Mouse (Mus musculus): Measurements from ENCODE around the gene Btbd35f25.
"Not testable (repeated sequence)": the region's sequence is repeated elsewhere in the genome, so short reads cannot be mapped to it uniquely, and the experiment has no call there.

Gene Btbd35f25

DNA sequence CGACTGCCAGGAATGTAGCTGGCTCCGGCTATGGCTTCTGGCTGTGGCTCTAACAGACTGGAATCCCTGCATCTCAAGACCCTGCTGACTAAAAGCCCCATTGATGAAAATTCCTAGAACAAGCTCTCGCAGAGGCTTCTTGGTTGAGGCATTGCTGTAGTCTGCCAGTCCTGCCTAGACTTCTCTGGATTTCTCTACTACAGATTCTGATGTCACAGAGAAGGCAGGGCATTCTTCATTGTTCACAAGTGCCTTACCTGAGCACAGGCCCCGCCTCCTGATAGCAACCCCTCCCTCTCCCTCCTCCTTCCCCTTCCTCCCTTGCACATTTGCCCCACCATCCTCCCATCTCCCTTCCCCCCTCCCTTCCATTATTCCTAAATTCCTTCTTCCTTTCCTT, at the start of gene Btbd35f25:
Gene Btbd35f25 (minus strand): TSS at position 101 of the 400 bp plus-strand sequence.
- not testable (repeated sequence) for DNase-seq

GRCm38 (mm10) chrX:31766255-31766654, 49.3 kb upstream of the Btbd35f25 start:
- DNase-seq: no peak

DNA sequence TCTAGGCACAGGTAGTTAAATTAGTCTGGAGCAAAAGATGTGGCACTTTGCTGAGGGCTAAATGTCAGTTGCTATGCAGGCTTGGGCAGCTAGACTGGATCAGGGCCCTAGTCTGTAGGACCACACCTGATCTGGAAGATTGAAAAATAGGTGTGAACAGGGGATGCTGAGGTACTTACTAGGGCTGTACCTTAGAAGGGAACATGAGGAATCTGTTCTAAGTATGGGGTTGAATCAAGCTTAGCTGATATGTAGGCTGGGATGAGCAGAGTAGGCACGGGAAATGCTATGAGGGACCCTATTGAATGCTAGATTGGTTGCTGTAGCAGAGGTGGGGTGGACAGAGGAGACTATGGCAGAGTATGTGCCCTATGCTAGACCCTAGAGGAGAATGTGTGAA, 47.0 kb upstream of the Btbd35f25 start:
- DNase-seq: no peak

DNA sequence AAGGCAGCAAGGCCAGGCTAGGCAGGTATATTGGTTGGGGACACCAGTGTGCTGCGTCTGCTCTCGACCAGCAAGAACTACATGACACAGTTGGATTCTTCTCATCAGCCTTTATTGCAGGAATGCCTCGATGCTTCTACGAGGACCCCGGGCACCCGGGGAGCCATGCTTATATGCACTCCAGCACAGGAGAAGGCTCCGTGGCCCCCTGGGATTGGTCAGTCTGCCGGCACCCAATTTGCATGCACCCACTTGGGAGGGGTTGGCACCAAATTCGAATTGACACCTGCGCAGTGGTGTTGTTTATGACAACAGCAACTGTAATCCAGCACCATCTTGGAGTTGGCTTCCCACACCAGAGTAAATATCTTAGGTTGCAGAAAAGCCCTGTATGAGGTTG, 28.1 kb upstream of the Btbd35f25 start:
- no peak for DNase-seq

DNA sequence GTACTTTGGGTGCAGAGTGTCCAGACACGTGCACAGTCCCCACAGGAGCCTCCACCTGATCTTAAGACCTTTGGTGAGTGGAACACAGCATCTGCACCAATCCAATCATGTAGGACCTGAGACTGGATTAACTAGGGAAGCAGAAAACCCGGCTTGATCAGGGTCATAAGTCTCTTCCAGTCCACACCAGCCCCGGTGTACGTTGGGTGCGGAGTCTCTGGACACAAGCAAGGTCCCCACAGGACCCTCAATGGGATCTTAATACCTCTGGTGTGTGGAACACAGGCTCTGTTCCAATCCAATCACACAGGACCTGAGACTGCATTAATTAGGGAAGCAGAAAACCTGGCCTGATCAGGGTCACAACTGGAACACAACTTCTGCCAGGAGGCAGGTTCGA, 20.0 kb upstream of the Btbd35f25 start:
- DNase-seq: no peak
